Mouse (Mus musculus): ENCODE data around the gene B4galnt1.

Gene B4galnt1

DNA sequence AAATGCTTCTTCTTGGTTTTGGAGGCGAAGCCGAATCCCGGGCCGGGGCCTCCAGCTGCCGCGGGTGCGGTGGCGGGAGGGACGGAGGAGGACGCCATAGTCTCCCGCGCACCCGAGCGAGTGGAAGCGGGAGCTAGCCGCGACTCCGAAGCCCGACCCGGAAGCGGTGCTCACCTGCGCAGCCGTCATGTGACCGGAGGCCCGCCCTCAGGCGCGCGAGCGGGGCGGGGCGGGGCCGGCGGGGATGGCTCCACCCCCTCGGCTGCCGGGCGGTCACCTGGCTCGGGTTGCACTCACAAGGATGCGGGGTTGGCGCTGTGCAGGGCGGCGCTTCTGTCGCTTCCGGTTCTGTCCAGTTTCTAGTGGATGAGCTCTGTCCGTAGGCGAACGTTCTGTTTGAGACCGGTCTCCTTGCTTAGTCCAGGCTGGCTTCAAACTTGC lies 46.4 kb downstream of the B4galnt1 start, which contains the start of gene Pip4k2c:
Pip4k2c (minus strand) TSS at position 172 of the 441 bp plus-strand sequence.
- peak; percentile 91 to 97 for DNase-seq

- no peak for DNase-seq
Observed at GRCm38 (mm10) chr10:127213272-127213671, 48.2 kb downstream of the B4galnt1 start.

DNA sequence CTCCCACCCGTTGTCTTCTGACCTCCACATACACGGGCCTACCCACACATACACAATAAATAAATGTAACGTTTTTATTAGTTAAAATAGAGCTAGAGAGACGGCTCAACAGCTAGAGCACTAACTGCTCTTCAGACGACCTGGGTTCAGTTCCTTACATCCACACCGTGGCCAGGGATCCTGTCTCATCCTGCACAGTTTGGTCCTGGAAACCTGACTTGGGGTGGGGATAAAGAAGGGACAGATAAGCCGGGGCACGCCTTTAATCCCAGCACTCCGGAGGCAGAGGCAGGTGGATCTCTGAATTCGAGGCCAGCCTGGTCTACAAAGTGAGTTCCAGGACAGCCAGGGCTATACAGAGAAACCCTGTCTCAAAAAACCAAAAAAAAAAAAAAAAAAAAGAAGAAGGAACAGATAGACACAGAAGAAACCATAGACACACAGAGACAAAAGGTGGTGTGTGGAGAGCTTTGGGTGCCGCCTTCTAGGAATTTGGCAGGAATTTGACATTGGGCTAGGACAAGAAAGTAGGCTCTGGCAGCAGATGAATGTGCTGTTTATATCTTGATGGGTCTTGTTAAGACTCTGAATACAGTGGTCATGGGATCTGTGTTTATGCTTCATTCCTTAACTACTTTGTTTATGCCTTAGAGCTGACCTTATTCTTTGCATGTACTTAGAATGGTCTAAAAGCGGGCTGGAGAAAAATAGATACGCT lies 48.8 kb downstream of the B4galnt1 start:
- DNase-seq = no peak

DNA sequence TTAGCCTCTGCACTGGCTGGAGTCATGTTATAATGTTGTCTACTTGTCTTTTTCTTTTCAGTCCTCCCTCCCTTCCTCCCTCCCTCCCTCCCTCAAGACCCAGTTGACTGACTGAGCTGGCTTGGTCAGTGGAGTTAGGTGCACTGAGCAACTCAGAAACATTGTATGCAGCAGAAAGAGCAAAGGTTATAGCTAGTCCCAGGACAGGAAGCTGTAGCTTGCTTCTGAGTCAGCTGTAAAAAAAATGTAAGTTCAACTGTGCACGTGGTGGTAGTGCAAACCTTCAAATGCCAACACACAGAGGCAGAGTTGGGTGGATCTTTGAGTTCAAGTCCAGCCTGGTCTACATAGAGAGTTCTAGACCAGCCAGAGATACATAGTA lies 49.4 kb downstream of the B4galnt1 start:
- no peak for DNase-seq

- no peak for DNase-seq
Observed at GRCm38 (mm10) chr10:127216456-127216855, 51.4 kb downstream of the B4galnt1 start.

- no peak for DNase-seq
Observed at GRCm38 (mm10) chr10:127217177-127217576, 52.2 kb downstream of the B4galnt1 start.

- DNase-seq = no peak
Observed at GRCm38 (mm10) chr10:127218339-127218738, 53.3 kb downstream of the B4galnt1 start.
